Mouse (Mus musculus) MEL (cell line): Measurements from ENCODE around the gene Vwa5b2. TPM values are rescaled to one million over a fixed set of nuclear protein-coding genes. Genes with fewer than 3 reads are reported as not detected.

ENCODE experiments used
- DNase-seq: peaks from one replicate; pipeline ENCODE4 v3.0.0; 2011; ENCODE audit warnings: low read depth, low spot score
- H3K27ac ChIP-seq: 2 replicates; pipeline ENCODE4 v1.5.1; 2012; ENCODE audit warnings: low read depth, mild to moderate bottlenecking, control low read depth, low read length, moderate library complexity; ENCODE audit not compliant: control insufficient read depth
- H3K27me3 ChIP-seq, 2 experiments: fragments of 150-350 bp in 1 of 2; sonication (generic) in 1 of 2; 2 replicates each; pipeline ENCODE4 v1.6.1; 2012; ENCODE audit warnings: low read length in 2 of 2, mild to moderate bottlenecking in 2 of 2, improper control_type of control experiment in 1 of 2, moderate library complexity in 1 of 2; ENCODE audit not compliant: insufficient read depth in 2 of 2, control insufficient read depth in 1 of 2
- H3K36me3 ChIP-seq, 2 experiments: 2 replicates each; pipeline ENCODE4 v1.6.1; 2012 to 2014; ENCODE audit warnings: low read length in 2 of 2, improper control_type of control experiment in 1 of 2, inconsistent platforms in 1 of 2, mild to moderate bottlenecking in 1 of 2; ENCODE audit not compliant: insufficient read depth in 2 of 2, control insufficient read depth in 1 of 2
- H3K4me1 ChIP-seq, 2 experiments: fragments of 150-350 bp in 1 of 2; sonication (generic) in 1 of 2; 2 replicates each; pipeline ENCODE4 v1.6.1; 2012; ENCODE audit warnings: low read length in 2 of 2, improper control_type of control experiment in 1 of 2, mild to moderate bottlenecking in 1 of 2; ENCODE audit not compliant: insufficient read depth in 2 of 2, control insufficient read depth in 1 of 2
- H3K4me3 ChIP-seq, 2 experiments: fragments of 150-350 bp in 1 of 2; sonication (generic) in 1 of 2; 2 replicates each; pipeline ENCODE4 v1.5.1; 2012; ENCODE audit warnings: low read depth in 2 of 2, low read length in 2 of 2, mild to moderate bottlenecking in 2 of 2, moderate library complexity in 2 of 2, control low read depth in 1 of 2, improper control_type of control experiment in 1 of 2; ENCODE audit not compliant: control insufficient read depth in 1 of 2, insufficient read depth in 1 of 2
- H3K79me2 ChIP-seq: 2 replicates; pipeline ENCODE4 v1.6.1; 2012; ENCODE audit warnings: mild to moderate bottlenecking, low read length, moderate library complexity; ENCODE audit not compliant: control insufficient read depth, poor library complexity, insufficient read depth
- H3K9ac ChIP-seq: 2 replicates; pipeline ENCODE4 v1.6.1; 2012; ENCODE audit warnings: low read depth, mild to moderate bottlenecking, control low read depth, low read length, moderate library complexity; ENCODE audit not compliant: control insufficient read depth, poor library complexity, severe bottlenecking
- H3K9me3 ChIP-seq: fragments of 150-350 bp; sonication (generic); replicated peaks from 2 replicates; pipeline ENCODE4 v1.6.1; 2012; ENCODE audit warnings: mild to moderate bottlenecking, low read length, improper control_type of control experiment, moderate library complexity; ENCODE audit not compliant: insufficient read depth
- BHLHE40 ChIP-seq: IDR thresholded peaks from 2 replicates; pipeline ENCODE4 v1.6.1; 2012; ENCODE audit warnings: low read depth, mild to moderate bottlenecking, inconsistent platforms, low read length, improper control_type of control experiment, borderline replicate concordance
- CHD2 ChIP-seq: IDR thresholded peaks from 2 replicates; pipeline ENCODE4 v1.6.1; 2011; ENCODE audit warnings: low read length, improper control_type of control experiment
- E2F4 ChIP-seq: IDR thresholded peaks from 2 replicates; pipeline ENCODE4 v1.6.1; 2011; ENCODE audit warnings: low read depth, low read length, improper control_type of control experiment, borderline replicate concordance
- ELF1 ChIP-seq: IDR thresholded peaks from 2 replicates; pipeline ENCODE4 v1.6.1; 2014; ENCODE audit warnings: low read depth, mild to moderate bottlenecking, inconsistent platforms, low read length, improper control_type of control experiment, moderate library complexity
- EP300 ChIP-seq, 2 experiments: IDR thresholded peaks; 2 replicates each; pipeline ENCODE4 v1.6.1; 2011; ENCODE audit warnings: improper control_type of control experiment in 2 of 2, low read length in 2 of 2, low read depth in 1 of 2, mild to moderate bottlenecking in 1 of 2
- ETS1 ChIP-seq: IDR thresholded peaks from 2 replicates; pipeline ENCODE4 v1.6.1; 2012; ENCODE audit warnings: low read depth, mild to moderate bottlenecking, inconsistent platforms, low read length, improper control_type of control experiment, moderate library complexity
- HCFC1 ChIP-seq: IDR thresholded peaks from 2 replicates; pipeline ENCODE4 v1.6.1; 2012; ENCODE audit warnings: low read depth, mild to moderate bottlenecking, inconsistent platforms, low read length, improper control_type of control experiment, moderate library complexity
- JUND ChIP-seq: IDR thresholded peaks from 2 replicates; pipeline ENCODE4 v1.6.1; 2011; ENCODE audit warnings: low read depth, mild to moderate bottlenecking, improper control_type of control experiment, low read length
- MAFK ChIP-seq: IDR thresholded peaks from 2 replicates; pipeline ENCODE4 v1.6.1; 2011; ENCODE audit warnings: low read depth, mild to moderate bottlenecking, low read length, improper control_type of control experiment, borderline replicate concordance
- MAZ ChIP-seq: IDR thresholded peaks from 2 replicates; pipeline ENCODE4 v1.6.1; 2012; ENCODE audit warnings: low read depth, mild to moderate bottlenecking, inconsistent platforms, low read length, improper control_type of control experiment
- MEF2A ChIP-seq: IDR thresholded peaks from 2 replicates; pipeline ENCODE4 v1.6.1; 2014; ENCODE audit warnings: low read depth, mild to moderate bottlenecking, inconsistent platforms, low read length, improper control_type of control experiment; ENCODE audit not compliant: poor library complexity, insufficient replicate concordance, severe bottlenecking; ENCODE audit errors: extremely low read depth
- MXI1 ChIP-seq: IDR thresholded peaks from 2 replicates; pipeline ENCODE4 v1.6.1; 2011; ENCODE audit warnings: mild to moderate bottlenecking, low read depth, low read length, improper control_type of control experiment
- MYB ChIP-seq: IDR thresholded peaks from 2 replicates; pipeline ENCODE4 v1.6.1; 2011; ENCODE audit warnings: mild to moderate bottlenecking, low read depth, low read length, improper control_type of control experiment
- MYC ChIP-seq: IDR thresholded peaks from 2 replicates; pipeline ENCODE4 v1.6.1; 2011; ENCODE audit warnings: low read depth, mild to moderate bottlenecking, low read length, improper control_type of control experiment, moderate library complexity
- NELFE ChIP-seq: IDR thresholded peaks from 2 replicates; pipeline ENCODE4 v1.6.1; 2011; ENCODE audit warnings: low read depth, low read length, improper control_type of control experiment
- NRF1 ChIP-seq: IDR thresholded peaks from 2 replicates; pipeline ENCODE4 v1.6.1; 2014; ENCODE audit warnings: low read depth, mild to moderate bottlenecking, inconsistent platforms, low read length, improper control_type of control experiment, moderate library complexity; ENCODE audit not compliant: poor library complexity, insufficient read depth, severe bottlenecking
- POLR2AphosphoS2 ChIP-seq: IDR thresholded peaks from 2 replicates; pipeline ENCODE4 v1.6.1; 2011; ENCODE audit warnings: low read length, improper control_type of control experiment
- POLR2AphosphoS5 ChIP-seq: IDR thresholded peaks from 2 replicates; pipeline ENCODE4 v1.6.1; 2012; ENCODE audit warnings: low read depth, borderline replicate concordance, mild to moderate bottlenecking, inconsistent platforms, low read length, moderate library complexity, mixed read lengths
- RAD21 ChIP-seq: IDR thresholded peaks from 2 replicates; pipeline ENCODE4 v1.6.1; 2011; ENCODE audit warnings: mild to moderate bottlenecking, low read depth, low read length, improper control_type of control experiment
- RCOR1 ChIP-seq: IDR thresholded peaks from 2 replicates; pipeline ENCODE4 v1.6.1; 2012; ENCODE audit warnings: low read depth, mild to moderate bottlenecking, inconsistent platforms, low read length, improper control_type of control experiment
- SIN3A ChIP-seq: IDR thresholded peaks from 2 replicates; pipeline ENCODE4 v1.6.1; 2012; ENCODE audit warnings: low read length, improper control_type of control experiment, inconsistent platforms
- SMC3 ChIP-seq: IDR thresholded peaks from 2 replicates; pipeline ENCODE4 v1.6.1; 2011; ENCODE audit warnings: low read depth, low read length, improper control_type of control experiment
- TAL1 ChIP-seq: IDR thresholded peaks from 2 replicates; pipeline ENCODE4 v1.6.1; 2012; ENCODE audit warnings: mild to moderate bottlenecking, inconsistent platforms, low read length, moderate library complexity, mixed read lengths
- TBP ChIP-seq: IDR thresholded peaks from 2 replicates; pipeline ENCODE4 v1.8.0; 2011; ENCODE audit warnings: low read depth, low read length, improper control_type of control experiment
- UBTF ChIP-seq: IDR thresholded peaks from 2 replicates; pipeline ENCODE4 v1.6.1; 2012; ENCODE audit warnings: low read depth, mild to moderate bottlenecking, inconsistent platforms, low read length, improper control_type of control experiment, moderate library complexity, borderline replicate concordance; ENCODE audit not compliant: insufficient read depth
- USF1 ChIP-seq: IDR thresholded peaks from 2 replicates; pipeline ENCODE4 v1.6.1; 2014; ENCODE audit warnings: low read depth, mild to moderate bottlenecking, inconsistent platforms, low read length, improper control_type of control experiment, moderate library complexity
- USF2 ChIP-seq, 2 experiments: IDR thresholded peaks; 2 replicates each; pipeline ENCODE4 v1.6.1; 2011 to 2012; ENCODE audit warnings: improper control_type of control experiment in 2 of 2, low read length in 2 of 2, borderline replicate concordance in 1 of 2, inconsistent platforms in 1 of 2, low read depth in 1 of 2, mild to moderate bottlenecking in 1 of 2; ENCODE audit not compliant: insufficient read depth in 1 of 2
- ZMIZ1 ChIP-seq: IDR thresholded peaks from 2 replicates; pipeline ENCODE4 v1.6.1; 2012; ENCODE audit warnings: low read depth, mild to moderate bottlenecking, inconsistent platforms, low read length, improper control_type of control experiment, moderate library complexity
- polyA plus RNA-seq, 2 experiments: library from polyadenylated mRNA; stranded (reverse) in 1 of 2; unstranded in 1 of 2; fragments of >175 nt in 1 of 2; fragments of >200 nt in 1 of 2; gene quantifications; 2 replicates each; pipeline versions ENCODE4 v1.2.1 to v1.2.4; 2012; ENCODE audit warnings: low replicate concordance in 2 of 2, low read depth in 1 of 2; ENCODE audit not compliant: insufficient read length in 2 of 2, insufficient read depth in 1 of 2, missing spikeins in 1 of 2
- total RNA-seq: library from RNA; depleted of rRNA; stranded (reverse); fragments of 300-350 nt; gene quantifications from 2 replicates; pipeline ENCODE4 v1.2.3, GENCODE M21; 2012; rRNA removed

Vwa5b2 gene
- total RNA-seq, result 0.07 and 0.15 TPM in 2 replicates
- polyA plus RNA-seq, result under 1 TPM in 1 of 2 experiments, not detected in 1; 0.33 TPM

DNA sequence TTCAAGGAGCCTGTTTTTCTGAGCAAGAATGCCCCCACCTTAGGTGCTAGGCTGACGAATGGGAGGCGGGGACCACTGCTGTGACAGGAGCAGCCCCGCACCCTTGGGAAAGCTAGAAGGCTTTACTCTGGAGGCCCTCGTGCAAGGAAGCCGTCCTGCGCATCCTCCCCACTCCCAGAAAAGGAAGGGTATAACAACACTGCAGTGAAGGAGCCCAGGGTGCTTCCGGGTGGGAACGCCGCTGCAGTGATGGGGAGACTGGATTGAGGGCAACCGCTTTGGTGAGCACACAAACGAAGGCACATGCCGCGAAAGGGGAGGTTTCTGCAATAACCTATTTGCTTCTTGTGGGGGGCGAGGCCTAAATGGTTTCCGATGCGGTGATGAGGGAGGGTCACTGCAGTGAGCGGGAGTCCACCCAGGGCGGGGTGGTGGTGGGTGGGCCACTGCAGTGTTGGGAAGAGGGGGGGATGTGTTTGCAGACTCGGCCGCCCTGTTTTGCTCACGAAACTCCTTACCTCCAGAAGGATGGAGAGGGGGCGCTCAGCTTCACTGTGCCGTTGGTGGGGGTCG is at the start of gene Vwa5b2:
TSS of gene Vwa5b2 (plus strand) at position 106 of the 573 bp plus-strand sequence.
- no peak for DNase-seq
- Histone ChIP-seq H3K36me3 (peaks cover 0 to under 1% of the 10 kb centered on the region in 2 experiments; a peak in 2 of 4 replicates), H3K9me3 (no peaks in the 10 kb centered on the region), H3K4me1 (peaks cover 0 to 6% of the 10 kb centered on the region in 2 experiments; a peak in 2 of 4 replicates), H3K4me3 (no peak within 1 kb of the TSS), H3K79me2 (no peaks in the 10 kb centered on the region), H3K27me3 (peaks cover 0 to 4% of the 10 kb centered on the region in 2 experiments; a peak in 2 of 4 replicates), H3K9ac (no peak within 1 kb of the TSS), H3K27ac (no peak within 1 kb of the TSS)
- TF ChIP-seq RCOR1 (no peak), EP300 (IDR thresholded peaks at IDR 0.05; ENCODE audit: low read depth in 1 of 2, low read length in 2 of 2) (no peak), USF1 (no peak), ZMIZ1 (no peak), MEF2A (no peak), MYC (no peak), TBP (no peak), BHLHE40 (no peak), ELF1 (no peak), HCFC1 (no peak)

DNA sequence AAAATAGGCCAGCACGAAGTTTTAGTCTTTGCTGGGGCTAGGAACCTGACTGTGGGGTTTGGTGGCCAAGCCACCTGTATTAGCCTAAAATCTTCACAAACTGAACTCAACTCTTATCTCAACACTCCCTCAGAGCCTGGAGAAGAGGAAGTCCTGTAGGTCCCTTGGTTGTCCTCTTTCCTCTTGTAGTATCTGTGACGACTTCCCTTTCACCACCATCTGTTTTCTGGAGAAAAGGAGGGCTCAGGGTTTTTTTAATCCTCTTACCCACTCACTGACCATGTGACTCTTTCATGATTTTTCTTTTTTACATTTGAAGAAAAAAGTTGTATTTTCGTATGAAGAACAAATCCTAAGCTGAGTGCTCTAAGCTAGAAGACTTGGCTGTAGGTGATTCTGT is 49.6 kb upstream of the Vwa5b2 start:
- peak; percentile 80 for DNase-seq
- no peak overlapping the region for H3K4me3 ChIP-seq
- peaks cover 11 to 38% of the 10 kb centered on the region in 2 experiments for H3K4me1 ChIP-seq
- no peaks in the 10 kb centered on the region for H3K9me3 ChIP-seq
- H3K27ac ChIP-seq, result peak overlapping the region; percentile 40
- H3K27me3 ChIP-seq, result no peaks in the 10 kb centered on the region
- H3K9ac ChIP-seq, result no peak overlapping the region
- H3K79me2 ChIP-seq, result peaks cover 24% of the 10 kb centered on the region
- peaks cover 9 to 37% of the 10 kb centered on the region in 2 experiments for H3K36me3 ChIP-seq
- TF ChIP-seq POLR2AphosphoS5 (no peak), UBTF (no peak), ZMIZ1 (no peak), RCOR1 (peak; percentile 39; the same call in 1 of the 2 replicates), USF2 (IDR thresholded peaks at IDR 0.05; ENCODE audit: borderline replicate concordance in 1 of 2, insufficient read depth in 1 of 2, low read depth in 1 of 2, low read length in 2 of 2) (no peak), MAZ (no peak), TAL1 (0 out of 2 replicates have a peak, but pooled peaks have one; percentile 40), POLR2AphosphoS2 (no peak), E2F4 (no peak), ETS1 (peak; percentile 76), JUND (no peak), USF1 (peak; percentile 55), CHD2 (no peak), ELF1 (no peak), MXI1 (peak; percentile 39; the same call in 1 of the 2 replicates), SMC3 (no peak), NELFE (no peak), MEF2A (no peak), RAD21 (no peak), BHLHE40 (no peak), MAFK (no peak), SIN3A (peak; percentile 48; the same call in 1 of the 2 replicates), MYC (peak; percentile 61; the same call in 1 of the 2 replicates), NRF1 (no peak), MYB (no peak), EP300 (IDR thresholded peaks at IDR 0.05; ENCODE audit: low read depth in 1 of 2, low read length in 2 of 2) (peak; percentile 26 to 51; a peak in 3 of 4 replicates)
